Mouse (Mus musculus) stomach, embryonic 16.5 days (tissue): Measurements from ENCODE around the gene Rest. TPM values are rescaled to one million over a fixed set of nuclear protein-coding genes. Genes with fewer than 3 reads are reported as not detected.
A peak's percentile ranks its signal among the peaks of the same experiment; 100 is the strongest.

Experiments
- ATAC-seq: fragments of 200-750 bp; cut with Nextera tagmentation; 2 replicates; pipeline ENCODE4 v1.8.0; 2017; ENCODE audit warnings: moderate number of reproducible peaks, moderate TSS enrichment; ENCODE audit not compliant: insufficient read depth, low FRiP score
- H3K27ac ChIP-seq: fragments of 300-500 bp; sonication (generic); 2 replicates; pipeline ENCODE4 v1.5.1; 2014; ENCODE audit warnings: low read length
- H3K27me3 ChIP-seq: fragments of 300-500 bp; sonication (generic); 2 replicates; pipeline ENCODE4 v1.6.1; 2014; ENCODE audit warnings: low read length, control low read depth, mixed read lengths; ENCODE audit not compliant: control insufficient read depth, insufficient read depth
- H3K36me3 ChIP-seq: fragments of 300-500 bp; sonication (generic); 2 replicates; pipeline ENCODE4 v1.6.1; 2014; ENCODE audit warnings: low read length; ENCODE audit not compliant: control insufficient read depth, insufficient read depth
- H3K4me1 ChIP-seq: fragments of 300-500 bp; sonication (generic); 2 replicates; pipeline ENCODE4 v1.6.1; 2014; ENCODE audit warnings: low read length, control low read depth, mixed read lengths; ENCODE audit not compliant: control insufficient read depth, insufficient read depth
- H3K4me2 ChIP-seq: fragments of 300-500 bp; sonication (generic); 2 replicates; pipeline ENCODE4 v1.6.1; 2014; ENCODE audit warnings: low read depth, low read length, mixed read lengths
- H3K4me3 ChIP-seq: fragments of 300-500 bp; sonication (generic); replicated peaks from 2 replicates; pipeline ENCODE4 v1.5.1; 2014; ENCODE audit warnings: mild to moderate bottlenecking, low read length
- H3K9ac ChIP-seq: fragments of 300-500 bp; sonication (generic); 2 replicates; pipeline ENCODE4 v1.6.1; 2014; ENCODE audit warnings: low read length
- H3K9me3 ChIP-seq: fragments of 300-500 bp; sonication (generic); replicated peaks from 2 replicates; pipeline ENCODE4 v1.6.1; 2016; ENCODE audit warnings: low read length, control low read depth; ENCODE audit not compliant: control insufficient read depth
- WGBS: fragments of 180-500 bp; shearing (Covaris S2); extraction: QIAGEN DNeasy Blood & Tissue Kit; methylation state at CpG from one replicate; pipeline ENCODE4 v1.1.7; 2014; 5-methylcytosine and 5-hydroxymethylcytosine counted together
- polyA plus RNA-seq: library from polyadenylated mRNA; unstranded; fragments of >200 nt; fragmentation: Nextera tagmentation; extraction: Ambion mirVana; gene quantifications from 2 replicates; pipeline ENCODE4 v1.2.1, GENCODE M21; 2015

Rest gene
- polyA plus RNA-seq, 1 experiment from 2014 or later = 22.5 TPM

GRCm38 (mm10) chr5:77244331-77244987 is 20.8 kb upstream of the Rest start:
- no peaks in the 10 kb centered on the region for H3K27me3 ChIP-seq
- no peaks in the 10 kb centered on the region for H3K36me3 ChIP-seq
- H3K9ac ChIP-seq = no peak overlapping the region
- no peaks in the 10 kb centered on the region for H3K9me3 ChIP-seq
- WGBS = 43% methylated on average over 8 of the region's 8 CpGs
- H3K4me3 ChIP-seq = no peak overlapping the region
- H3K4me1 ChIP-seq = 0 out of 2 replicates have a peak, but pooled peaks cover 2% of the 10 kb centered on the region
- H3K4me2 ChIP-seq = no peak overlapping the region
- ATAC-seq = no peak
- no peak overlapping the region for H3K27ac ChIP-seq

- ATAC-seq = no peak
- WGBS = 30% methylated on average over 7 of the region's 7 CpGs
- Histone ChIP-seq H3K4me1 (0 out of 2 replicates have a peak, but pooled peaks cover 2% of the 10 kb centered on the region), H3K27me3 (no peaks in the 10 kb centered on the region), H3K9me3 (no peaks in the 10 kb centered on the region), H3K9ac (peak overlapping the region; percentile 45; the same call in 1 of the 2 replicates), H3K27ac (no peak overlapping the region), H3K4me2 (peak overlapping the region; percentile 50), H3K36me3 (no peaks in the 10 kb centered on the region), H3K4me3 (peak overlapping the region; percentile 40)
These were observed 19.9 kb upstream of the Rest start for GRCm38 (mm10) chr5:77245463-77245786.

DNA sequence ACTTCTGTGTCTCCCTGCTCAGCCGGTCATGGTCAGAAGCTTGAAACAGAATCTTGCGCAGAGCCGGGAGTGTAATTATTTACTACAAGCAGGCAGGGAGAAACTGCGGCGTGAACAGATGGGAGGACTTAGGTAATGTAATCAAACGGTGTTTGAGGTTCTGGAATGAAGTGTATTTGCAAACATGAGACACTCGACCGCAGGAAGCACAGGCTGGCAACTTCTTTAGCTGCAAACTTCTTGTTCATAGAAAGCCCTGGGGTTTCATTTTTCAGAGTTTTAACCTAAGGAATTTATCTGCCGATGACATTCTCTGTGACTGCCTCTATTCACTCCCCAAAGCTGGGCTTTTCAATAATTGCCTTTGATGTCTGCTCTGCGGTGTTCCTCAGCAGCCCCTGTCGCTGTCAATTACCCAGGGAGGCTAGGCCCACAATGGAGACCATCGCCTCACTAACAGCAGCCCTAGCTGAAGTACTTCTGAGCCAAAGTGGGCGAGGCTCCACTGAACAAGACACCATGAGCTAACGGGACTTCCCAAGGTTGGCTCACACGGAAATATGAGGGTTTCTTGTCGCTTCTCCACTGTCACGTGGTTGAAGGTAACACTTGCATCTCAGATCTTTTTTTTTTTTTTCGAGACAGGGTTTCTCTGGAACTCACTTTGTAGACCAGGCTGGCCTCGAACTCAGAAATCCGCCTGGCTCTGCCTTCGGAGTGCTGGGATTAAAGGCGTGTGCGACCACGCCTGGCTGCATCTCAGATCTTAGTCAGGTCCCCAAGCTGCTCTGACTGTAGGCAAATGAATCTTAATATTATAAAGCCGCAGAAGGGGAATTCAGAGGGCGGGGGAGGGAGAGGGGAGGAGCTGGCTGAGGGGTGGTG is 19.3 kb upstream of the Rest start:
- Histone ChIP-seq H3K27me3 (no peaks in the 10 kb centered on the region), H3K27ac (no peak overlapping the region), H3K4me3 (peak overlapping the region; percentile 40), H3K9me3 (no peaks in the 10 kb centered on the region), H3K4me1 (0 out of 2 replicates have a peak, but pooled peaks cover 2% of the 10 kb centered on the region), H3K9ac (peak overlapping the region; percentile 50; the same call in 1 of the 2 replicates), H3K36me3 (no peaks in the 10 kb centered on the region), H3K4me2 (peak overlapping the region; percentile 50)
- ATAC-seq = peak; percentile 46; the same call in 1 of the 2 replicates
- WGBS = 26% methylated on average over 26 of the region's 26 CpGs

- H3K4me3 ChIP-seq = no peak overlapping the region
- H3K27ac ChIP-seq = no peak overlapping the region
- no peaks in the 10 kb centered on the region for H3K36me3 ChIP-seq
- WGBS = 71% methylated on average over 9 of the region's 9 CpGs
- no peak for ATAC-seq
- H3K9me3 ChIP-seq = no peaks in the 10 kb centered on the region
- no peaks in the 10 kb centered on the region for H3K27me3 ChIP-seq
- H3K4me1 ChIP-seq = 0 out of 2 replicates have a peak, but pooled peaks cover 2% of the 10 kb centered on the region
- H3K4me2 ChIP-seq = no peak overlapping the region
- H3K9ac ChIP-seq = no peak overlapping the region
These were observed 15.2 kb upstream of the Rest start for GRCm38 (mm10) chr5:77250083-77250482.

DNA sequence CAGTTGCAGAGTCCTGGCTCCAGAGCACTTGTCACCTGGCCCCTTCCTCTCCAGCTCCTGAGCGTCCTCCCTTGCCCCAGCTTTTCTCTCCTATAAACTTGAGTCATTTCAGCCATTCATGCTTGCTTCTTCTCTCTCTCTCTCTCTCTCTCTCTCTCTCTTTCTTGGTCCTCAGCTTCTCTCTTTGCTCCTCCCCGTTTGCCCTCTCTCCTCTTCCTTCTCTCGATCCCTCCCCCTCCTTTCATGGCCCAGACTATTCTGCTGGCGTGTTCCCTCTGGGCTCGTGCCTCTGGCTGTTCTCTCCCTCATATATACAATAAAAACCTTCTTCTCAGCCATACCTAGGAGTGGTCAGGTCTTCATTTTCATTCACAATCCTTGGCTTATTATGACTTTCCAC is 13.6 kb upstream of the Rest start:
- 32% methylated on average over 5 of the region's 5 CpGs for WGBS
- Histone ChIP-seq H3K36me3 (no peaks in the 10 kb centered on the region), H3K27ac (no peak overlapping the region), H3K4me1 (no peaks in the 10 kb centered on the region), H3K4me2 (no peak overlapping the region), H3K27me3 (no peaks in the 10 kb centered on the region), H3K4me3 (no peak overlapping the region), H3K9ac (no peak overlapping the region), H3K9me3 (no peaks in the 10 kb centered on the region)
- ATAC-seq = no peak

GRCm38 (mm10) chr5:77252115-77252827 is 13.0 kb upstream of the Rest start:
- no peak for ATAC-seq
- Histone ChIP-seq H3K4me3 (no peak overlapping the region), H3K9ac (no peak overlapping the region), H3K4me1 (no peaks in the 10 kb centered on the region), H3K9me3 (no peaks in the 10 kb centered on the region), H3K27ac (no peak overlapping the region), H3K36me3 (no peaks in the 10 kb centered on the region), H3K4me2 (no peak overlapping the region), H3K27me3 (no peaks in the 10 kb centered on the region)
- 59% methylated on average over 8 of the region's 8 CpGs for WGBS

- 65% methylated on average over 1 of the region's 1 CpGs for WGBS
These were observed 12.1 kb upstream of the Rest start for GRCm38 (mm10) chr5:77253154-77253553.

DNA sequence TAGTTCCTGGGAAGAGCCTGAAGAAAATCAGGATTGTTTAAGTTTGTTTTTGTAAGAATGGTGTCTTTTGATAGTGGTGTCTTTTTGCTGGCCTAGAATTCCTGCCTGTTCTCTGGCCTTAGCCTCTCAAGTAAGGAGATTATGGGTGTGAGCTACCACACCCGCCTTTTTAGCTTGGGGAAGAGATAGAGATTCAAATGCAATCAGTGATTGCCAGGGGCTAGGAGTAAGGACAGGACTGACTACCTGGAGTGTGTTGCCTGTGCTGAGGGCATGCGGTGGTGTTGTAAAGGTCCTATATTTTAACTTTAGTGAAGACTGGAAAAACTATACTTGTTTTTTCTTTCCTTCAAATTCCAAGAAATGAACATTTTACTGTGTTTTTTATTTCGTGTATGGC is 10.9 kb upstream of the Rest start:
- WGBS = 57% methylated on average over 3 of the region's 3 CpGs
- no peaks in the 10 kb centered on the region for H3K4me1 ChIP-seq
- no peak overlapping the region for H3K4me2 ChIP-seq
- H3K27me3 ChIP-seq = no peaks in the 10 kb centered on the region
- ATAC-seq = no peak
- H3K36me3 ChIP-seq = no peaks in the 10 kb centered on the region
- H3K4me3 ChIP-seq = no peak overlapping the region
- no peak overlapping the region for H3K9ac ChIP-seq
- no peaks in the 10 kb centered on the region for H3K9me3 ChIP-seq
- H3K27ac ChIP-seq = no peak overlapping the region

More at GRCm38 (mm10) chr5:77253154-77253553, 12.1 kb upstream of the Rest start:
- Histone ChIP-seq H3K4me3 (no peak overlapping the region), H3K27ac (no peak overlapping the region), H3K9ac (no peak overlapping the region), H3K36me3 (no peaks in the 10 kb centered on the region), H3K4me1 (no peaks in the 10 kb centered on the region), H3K27me3 (no peaks in the 10 kb centered on the region), H3K4me2 (no peak overlapping the region), H3K9me3 (no peaks in the 10 kb centered on the region)
- ATAC-seq = no peak

DNA sequence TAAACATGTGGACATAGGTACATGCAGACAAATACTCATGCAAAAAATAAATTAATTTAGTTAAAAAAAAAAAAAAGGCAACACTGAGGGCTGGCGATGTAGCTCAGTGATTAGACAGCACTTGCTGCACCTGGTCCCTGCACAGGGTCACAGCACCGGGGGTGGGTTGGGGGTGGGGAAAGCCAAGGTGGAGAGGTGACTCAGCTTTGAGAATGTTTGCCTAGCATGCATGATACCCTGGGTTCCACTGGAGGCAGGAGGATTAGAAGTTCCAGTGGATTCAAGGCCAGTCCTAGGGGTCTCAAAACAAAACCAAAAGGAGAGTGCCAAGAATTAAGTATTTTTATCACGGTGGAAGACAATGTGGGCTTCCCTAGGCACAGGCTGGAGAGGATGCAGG is 7.7 kb upstream of the Rest start:
- H3K36me3 ChIP-seq = no peaks in the 10 kb centered on the region
- no peaks in the 10 kb centered on the region for H3K4me1 ChIP-seq
- no peaks in the 10 kb centered on the region for H3K9me3 ChIP-seq
- no peaks in the 10 kb centered on the region for H3K27me3 ChIP-seq
- ATAC-seq = no peak
- 65% methylated on average over 3 of the region's 3 CpGs for WGBS
- H3K27ac ChIP-seq = no peak overlapping the region
- no peak overlapping the region for H3K4me2 ChIP-seq
- no peak overlapping the region for H3K4me3 ChIP-seq
- no peak overlapping the region for H3K9ac ChIP-seq
